Mouse (Mus musculus) cortical plate, adult 2 months (tissue): ENCODE results near the gene Rims3.

Experiments
- CTCF ChIP-seq: fragments of 200-500 bp; IDR thresholded peaks from 2 replicates; pipeline ENCODE4 v1.5.1; 2011; ENCODE audit warnings: mild to moderate bottlenecking, control low read depth, low read length; ENCODE audit not compliant: insufficient read depth; ENCODE audit errors: extremely low read depth
- POLR2A ChIP-seq: fragments of 200-500 bp; IDR thresholded peaks from 2 replicates; pipeline ENCODE4 v1.6.1; 2011; ENCODE audit warnings: mild to moderate bottlenecking, low read length, control low read depth; ENCODE audit not compliant: insufficient read depth; ENCODE audit errors: extremely low read depth

DNA sequence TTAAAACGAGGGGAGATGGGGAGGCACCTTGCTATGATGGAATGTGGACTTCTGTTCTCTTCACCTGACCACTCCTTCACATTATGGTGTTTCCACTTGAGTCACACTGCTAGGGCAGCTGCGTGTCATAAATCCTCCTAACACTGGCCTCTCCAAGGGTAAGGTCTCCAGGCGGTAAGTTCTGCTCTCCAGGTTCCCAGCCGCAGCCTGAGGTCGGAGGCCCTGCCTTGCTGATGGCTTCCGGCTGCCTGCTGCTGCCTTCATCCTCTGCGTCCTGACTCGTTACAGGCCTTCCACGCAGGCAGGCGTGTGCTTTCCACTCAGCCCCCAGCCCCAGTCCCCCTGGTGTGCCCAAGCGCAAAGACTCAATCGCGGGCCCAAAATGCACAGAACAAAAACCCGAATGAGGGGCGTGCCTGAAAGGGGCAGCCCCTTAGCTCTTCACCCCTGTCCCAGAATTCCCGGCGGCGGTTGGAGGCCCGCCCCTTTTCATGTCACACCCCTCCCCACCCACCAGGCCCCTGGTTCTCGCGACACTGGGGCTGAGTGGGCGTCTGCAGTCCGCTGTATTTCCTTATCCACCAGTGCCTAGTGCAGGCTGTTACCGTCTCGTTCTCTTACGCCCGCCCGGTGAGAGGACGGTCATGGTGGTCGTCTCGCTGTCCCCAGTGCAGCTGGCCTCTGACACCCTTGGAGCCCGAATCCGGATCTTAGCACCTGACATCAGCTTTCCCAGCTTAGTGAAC is 70.1 kb downstream of the Rims3 start, which contains the start of gene Exo5:
- peak; percentile 98 for TF ChIP-seq POLR2A
- TF ChIP-seq CTCF = no peak
